9 mouse cellular contexts compared by ENCODE assay signal in the genomic region with DNA sequence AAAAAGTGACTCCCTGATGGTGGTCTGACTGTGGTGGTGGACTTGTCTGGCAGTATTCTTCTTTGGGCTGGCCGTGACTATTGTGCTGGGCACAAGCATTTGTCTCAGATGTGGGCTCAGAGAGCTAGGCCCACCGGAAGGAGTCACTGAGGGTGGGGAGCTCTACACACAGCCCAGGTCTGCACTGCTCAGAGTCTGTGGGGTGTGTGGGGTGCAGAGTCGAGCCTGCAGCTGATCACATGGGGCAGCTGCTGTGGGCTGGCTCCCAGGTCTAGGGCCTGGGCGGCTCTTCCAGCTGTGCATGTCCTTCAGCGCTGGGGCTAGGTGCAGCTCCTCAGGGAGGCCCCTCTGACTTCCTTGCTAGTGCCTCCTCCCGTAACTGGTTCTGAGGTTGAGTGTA. TPM values are rescaled to one million over a fixed set of nuclear protein-coding genes. Genes with fewer than 3 reads are reported as not detected.
DNase-seq lines count a peak whose midpoint lies in the region; ATAC-seq and TF ChIP-seq lines count a peak whose summit lies in the region.
"Had no signal": no experiment of that assay in that cellular context is flagged by ENCODE, and none has a peak within 500 bp of the region (broad histone marks: within the 10 kb centered on the region; RNA-seq: fewer than 3 reads in every experiment).

No protein-coding gene starts in this region.

- intact Hi-C loops in gastrocnemius, postnatal 14 days (cut with DNase I; ENCODE audit: low total_unique reads) = no loop called here
- intact Hi-C loops in left cerebral cortex, postnatal 4 days (cut with DNase I) = no loop called here

- peaks cover 46% of the 10 kb centered on the region for H3K4me1 ChIP-seq in lung, embryonic 14.5 days (ENCODE audit: insufficient read depth)
- peaks cover 52% of the 10 kb centered on the region for H3K4me1 ChIP-seq in kidney, embryonic 14.5 days (ENCODE audit: control insufficient read depth, insufficient read depth, low read length)
- H3K4me1 ChIP-seq in midbrain, embryonic 16.5 days (ENCODE audit: control insufficient read depth, insufficient read depth, low read length) = peaks cover 36% of the 10 kb centered on the region

- H3K4me2 ChIP-seq in lung, embryonic 14.5 days = peak overlapping the region; percentile 98
- peak overlapping the region; percentile 60; the same call in 1 of the 2 replicates for H3K4me2 ChIP-seq in kidney, embryonic 14.5 days (replicated peaks; ENCODE audit: low read depth, low read length)
- no peak overlapping the region; the same call in 1 of the 2 replicates for H3K4me2 ChIP-seq in midbrain, embryonic 16.5 days (ENCODE audit: low read length)

- WGBS in lung, embryonic 14.5 days = 48% methylated on average over 6 of the region's 6 CpGs
- WGBS in kidney, embryonic 14.5 days = 66% methylated on average over 6 of the region's 6 CpGs
- WGBS in midbrain, embryonic 16.5 days = 60% methylated on average over 6 of the region's 6 CpGs

- peak overlapping the region; percentile 74; the same call in 1 of the 2 replicates for H3K27ac ChIP-seq in lung, embryonic 14.5 days (ENCODE audit: low read depth)
- H3K27ac ChIP-seq in kidney, embryonic 14.5 days (ENCODE audit: low read depth, low read length) = peak overlapping the region; percentile 43; the same call in 1 of the 2 replicates
- no peak overlapping the region for H3K27ac ChIP-seq in midbrain, embryonic 16.5 days (ENCODE audit: low read length)

- H3K9me3 ChIP-seq in lung, embryonic 14.5 days (ENCODE audit: low read depth, low read length) = no peaks in the 10 kb centered on the region
- no peaks in the 10 kb centered on the region for H3K9me3 ChIP-seq in kidney, embryonic 14.5 days (ENCODE audit: control insufficient read depth, low read length)
- H3K9me3 ChIP-seq in midbrain, embryonic 16.5 days (replicated peaks; ENCODE audit: control insufficient read depth, low read length, poor library complexity, severe bottlenecking) = no peaks in the 10 kb centered on the region

- no peak for DNase-seq in lung, embryonic 14.5 days
- no peak for DNase-seq in lung, postnatal 14 days
- peak; percentile 65 for DNase-seq in gastrocnemius, postnatal 14 days
- no peak for DNase-seq in ovary, adult 18-20 months (ENCODE audit: low spot score)
- no peak for DNase-seq in left cerebral cortex, postnatal 4 days
- no peak for DNase-seq in cerebellum, adult 11 months

- H3K4me3 ChIP-seq in lung, embryonic 14.5 days (ENCODE audit: low read depth, low read length) = no peak overlapping the region
- no peak overlapping the region for H3K4me3 ChIP-seq in kidney, embryonic 14.5 days (ENCODE audit: low read length)
- no peak overlapping the region for H3K4me3 ChIP-seq in midbrain, embryonic 16.5 days (ENCODE audit: low read depth, low read length)

- peak overlapping the region; percentile 95; the same call in 1 of the 2 replicates for H3K9ac ChIP-seq in lung, embryonic 14.5 days
- H3K9ac ChIP-seq in kidney, embryonic 14.5 days (ENCODE audit: low read depth, low read length) = peak overlapping the region; percentile 5; the same call in 1 of the 2 replicates
- H3K9ac ChIP-seq in midbrain, embryonic 16.5 days (ENCODE audit: low read depth, low read length) = peak overlapping the region; percentile 35; the same call in 1 of the 2 replicates

- no peaks in the 10 kb centered on the region for H3K27me3 ChIP-seq in lung, embryonic 14.5 days (ENCODE audit: insufficient read depth, low read length)
- H3K27me3 ChIP-seq in kidney, embryonic 14.5 days (ENCODE audit: control insufficient read depth, insufficient read depth, low read length) = no peaks in the 10 kb centered on the region
- no peaks in the 10 kb centered on the region for H3K27me3 ChIP-seq in midbrain, embryonic 16.5 days (ENCODE audit: control insufficient read depth, insufficient read depth, low read depth, low read length)

- ATAC-seq in lung, embryonic 14.5 days (ENCODE audit: insufficient read depth) = peak; percentile 10; the same call in 1 of the 2 replicates
- no peak for ATAC-seq in kidney, embryonic 14.5 days (ENCODE audit: low FRiP score, low TSS enrichment)
- no peak for ATAC-seq in midbrain, embryonic 16.5 days

- TF ChIP-seq CTCF in lung, embryonic 14.5 days (IDR thresholded peaks at IDR 0.05; ENCODE audit: low read depth) = no peak

- H3K36me3 ChIP-seq in lung, embryonic 14.5 days (ENCODE audit: insufficient read depth) = no peaks in the 10 kb centered on the region
- H3K36me3 ChIP-seq in kidney, embryonic 14.5 days (ENCODE audit: control insufficient read depth, insufficient read depth, low read length) = no peaks in the 10 kb centered on the region
- no peaks in the 10 kb centered on the region for H3K36me3 ChIP-seq in midbrain, embryonic 16.5 days (ENCODE audit: control insufficient read depth, insufficient read depth, low read length)
- H3K36me3 ChIP-seq: G1E had no signal

RNA-seq across cellular contexts. Expression of gene Rxra, which starts 3.8 kb away (rescaled TPM):
- polyA plus RNA-seq in lung, embryonic 14.5 days (2014; fragmentation: Nextera tagmentation; extraction: Ambion mirVana) = 9.1 and 10.3 TPM in 2 replicates
- 10 to 100 TPM; 48.4 to 53.6 TPM for total RNA-seq in gastrocnemius, postnatal 14 days (2021)
- polyA plus RNA-seq in kidney, embryonic 14.5 days (2014; fragmentation: Nextera tagmentation; extraction: Ambion mirVana) = 5.9 and 6.2 TPM in 2 replicates
- polyA plus RNA-seq in midbrain, embryonic 16.5 days (2015; fragmentation: Nextera tagmentation; extraction: Ambion mirVana) = 2.5 and 2.8 TPM in 2 replicates
- 10 to 100 TPM in 1 of 2 experiments, 1 to 10 TPM in 1; 8.8 to 12.8 TPM for total RNA-seq in left cerebral cortex, postnatal 4 days (2021)
- polyA plus RNA-seq: G1E had no signal

Comparison
In these comparisons a context has a peak if more than half of its experiments do, and no peak if none do; other contexts are left out.
1. H3K9ac ChIP-seq: peak in every context shown above with its lines; median percentile 95 in lung, embryonic 14.5 days; 35 in midbrain, embryonic 16.5 days; 5 in kidney, embryonic 14.5 days.